Mouse (Mus musculus): ENCODE data around the gene Carmil1.

- TF ChIP-seq EP300 (IDR thresholded peaks at IDR 0.05; ENCODE audit: insufficient read depth, low read depth, low read length) (no peak), POLR2A (IDR thresholded peaks at IDR 0.05; ENCODE audit: insufficient read depth, low read depth, low read length) (no peak)
Observed at GRCm38 (mm10) chr13:24050330-24050729, 230.3 kb downstream of the Carmil1 start.
